Mouse (Mus musculus): ENCODE results near the gene Chic2.

DNA sequence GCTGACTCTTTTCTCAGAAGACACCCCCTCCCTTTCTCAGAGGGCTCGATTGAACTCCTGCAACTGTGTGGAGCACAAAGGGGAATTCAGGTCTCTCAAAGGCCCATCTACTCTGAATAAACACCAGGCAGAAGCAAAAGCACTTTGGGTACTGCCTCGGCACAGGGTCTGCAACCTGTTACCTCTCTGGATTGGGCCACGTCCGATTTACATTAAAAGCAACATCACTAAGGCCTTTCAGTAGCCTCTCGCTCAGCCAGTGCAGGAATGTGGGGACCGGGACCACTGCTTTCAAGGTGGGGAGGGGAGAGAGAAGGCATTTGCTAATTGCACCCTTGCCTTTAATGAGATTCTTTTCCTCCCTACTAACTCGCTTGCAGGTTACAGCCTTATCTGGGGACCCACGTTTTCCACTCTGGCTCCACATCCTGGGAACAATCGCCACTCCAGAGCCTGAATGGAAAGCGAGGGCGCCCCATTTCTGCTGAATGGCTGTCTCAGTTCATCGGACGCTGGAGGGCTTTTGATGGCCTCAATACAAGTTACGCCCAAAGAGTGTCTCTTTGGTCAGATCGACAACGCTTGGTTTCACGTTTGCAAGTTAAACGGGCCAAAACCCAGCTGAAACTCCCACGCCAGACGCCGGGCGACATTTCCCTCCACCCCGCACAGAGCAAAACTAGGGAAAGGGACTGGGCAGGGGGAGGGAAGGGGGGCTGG is 26.2 kb upstream of the Chic2 start:
- no peak for TF ChIP-seq MAFK (IDR thresholded peaks at IDR 0.05; ENCODE audit: borderline replicate concordance, low read depth, low read length)
- no peak for TF ChIP-seq CTCF (IDR thresholded peaks at IDR 0.05 in 2 of 3, conservative IDR thresholded peaks at IDR 0.05 in 1 of 3; ENCODE audit: control insufficient read depth in 1 of 3, insufficient read depth in 1 of 3, low read depth in 2 of 3, low read length in 3 of 3, poor library complexity in 1 of 3, severe bottlenecking in 1 of 3)
- no peak for TF ChIP-seq USF2 (IDR thresholded peaks at IDR 0.05; ENCODE audit: borderline replicate concordance in 1 of 2, insufficient read depth in 1 of 2, low read depth in 1 of 2, low read length in 2 of 2)
- no peak for TF ChIP-seq POLR2A (IDR thresholded peaks at IDR 0.05; ENCODE audit: control insufficient read depth in 1 of 2, insufficient read depth in 1 of 2, low read depth in 1 of 2, low read length in 2 of 2, poor library complexity in 1 of 2)
- TF ChIP-seq JUND (IDR thresholded peaks at IDR 0.05; ENCODE audit: low read depth, low read length): no peak
- no peak for TF ChIP-seq CHD1 (IDR thresholded peaks at IDR 0.05; ENCODE audit: low read depth, low read length)
- no peak for TF ChIP-seq RAD21 (IDR thresholded peaks at IDR 0.05; ENCODE audit: low read depth, low read length)
- no peak for TF ChIP-seq EP300 (IDR thresholded peaks at IDR 0.05; ENCODE audit: low read depth in 1 of 2, low read length in 2 of 2)
- no peak for TF ChIP-seq SIN3A (IDR thresholded peaks at IDR 0.05; ENCODE audit: low read length)
- no peak for TF ChIP-seq MAX (IDR thresholded peaks at IDR 0.05; ENCODE audit: low read length)
- no peak for TF ChIP-seq E2F4 (IDR thresholded peaks at IDR 0.05; ENCODE audit: borderline replicate concordance, low read depth, low read length)
- TF ChIP-seq GABPA (IDR thresholded peaks at IDR 0.05; ENCODE audit: low read depth, low read length): no peak
- TF ChIP-seq MYB (IDR thresholded peaks at IDR 0.05; ENCODE audit: low read depth, low read length): no peak
- TF ChIP-seq MAZ (IDR thresholded peaks at IDR 0.05; ENCODE audit: low read depth, low read length): no peak

Measured in MEL (cell line).